Mouse (Mus musculus) neural tube, embryonic 10.5 days (tissue): Measurements from ENCODE around the gene Pard6b.
A peak's percentile ranks its signal among the peaks of the same experiment; 100 is the strongest.

Source experiments
- DNase-seq: peaks from one replicate; pipeline ENCODE4 v3.0.0-alpha.2; 2017; ENCODE audit warnings: low spot score; ENCODE audit errors: extremely low spot score

The Pard6b gene

GRCm38 (mm10) chr2:168127767-168128166, 47.0 kb downstream of the Pard6b start:
- DNase-seq = no peak

GRCm38 (mm10) chr2:168128211-168128859, 47.5 kb downstream of the Pard6b start:
- DNase-seq = peak; percentile 91

DNA sequence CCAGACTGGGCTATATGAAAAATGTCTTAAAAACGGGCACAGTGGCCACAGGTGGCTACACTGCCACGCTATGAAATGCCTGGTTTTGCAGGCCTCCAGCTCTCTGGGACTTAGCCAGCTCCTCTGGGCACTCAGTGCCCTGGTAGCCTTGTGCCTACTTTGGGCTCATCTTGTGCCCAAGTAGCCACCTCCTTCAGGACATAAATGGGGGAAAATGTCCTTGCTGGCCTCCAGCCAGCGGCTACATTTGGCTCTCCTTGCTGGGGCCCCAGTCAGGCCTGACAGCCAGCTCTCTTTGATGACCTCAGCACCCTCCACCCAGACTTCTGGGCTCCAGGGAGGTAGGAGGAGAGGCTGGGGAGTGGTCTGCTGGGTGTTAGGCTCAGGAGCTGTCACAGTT, 49.2 kb downstream of the Pard6b start:
- no peak for DNase-seq

DNA sequence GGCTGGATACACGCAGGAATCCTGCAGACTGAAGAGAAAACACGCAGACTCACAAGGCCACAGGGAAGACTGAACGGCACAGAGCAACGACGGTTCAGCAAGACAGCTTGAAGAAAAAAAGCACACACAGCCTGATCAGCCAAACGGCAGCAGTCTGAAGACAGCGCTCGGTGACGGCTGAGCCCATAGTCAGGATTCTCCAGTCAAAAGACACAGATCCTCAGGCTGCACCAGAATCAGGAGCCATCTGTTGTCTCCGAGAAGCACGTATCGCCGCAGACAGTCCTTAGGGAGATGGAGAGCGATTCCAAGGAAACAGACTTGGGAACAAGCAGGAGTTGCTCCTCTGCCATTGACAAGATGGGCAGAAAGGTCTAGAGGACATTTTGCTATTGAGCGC, 56.4 kb downstream of the Pard6b start:
- DNase-seq = no peak

DNA sequence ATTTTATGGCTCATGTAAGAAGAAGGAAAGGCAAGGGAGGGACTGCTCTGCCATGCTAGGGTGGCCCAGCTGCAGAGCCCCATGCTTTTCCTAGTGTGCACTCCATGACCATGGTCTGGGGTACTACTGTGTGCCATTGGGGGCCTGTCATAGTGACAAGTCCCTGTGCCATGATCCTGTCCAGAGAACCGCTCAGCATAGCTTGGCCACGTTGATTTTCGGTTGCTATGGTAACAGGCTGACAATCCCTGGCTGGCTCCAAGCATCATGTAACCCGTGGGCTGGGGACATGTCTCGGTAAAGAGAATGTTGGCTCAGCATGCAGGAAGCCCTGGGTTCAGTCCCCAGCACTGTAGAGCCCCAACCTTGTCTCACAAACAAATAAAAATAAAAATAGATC, 63.0 kb downstream of the Pard6b start:
- no peak for DNase-seq

DNA sequence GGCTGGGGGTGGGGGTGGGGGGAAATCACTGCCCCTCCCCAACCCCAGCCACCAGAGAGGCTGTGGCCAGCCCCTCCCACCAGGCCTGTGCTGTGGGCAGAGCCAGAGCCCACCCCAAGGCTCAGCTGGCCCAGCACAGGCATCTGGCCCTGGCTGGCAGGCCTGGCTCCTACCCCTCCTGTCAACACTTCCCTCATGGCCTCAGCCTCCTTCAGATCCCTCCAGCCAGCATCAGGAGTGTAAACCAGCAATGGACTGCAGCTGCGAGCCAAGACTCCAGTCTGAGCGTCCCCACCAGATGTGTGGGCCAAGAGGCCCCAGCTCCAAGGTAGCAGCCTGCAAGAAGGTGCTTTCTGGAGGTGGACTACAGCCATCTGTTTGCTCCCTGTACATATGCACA, 64.6 kb downstream of the Pard6b start:
- no peak for DNase-seq

DNA sequence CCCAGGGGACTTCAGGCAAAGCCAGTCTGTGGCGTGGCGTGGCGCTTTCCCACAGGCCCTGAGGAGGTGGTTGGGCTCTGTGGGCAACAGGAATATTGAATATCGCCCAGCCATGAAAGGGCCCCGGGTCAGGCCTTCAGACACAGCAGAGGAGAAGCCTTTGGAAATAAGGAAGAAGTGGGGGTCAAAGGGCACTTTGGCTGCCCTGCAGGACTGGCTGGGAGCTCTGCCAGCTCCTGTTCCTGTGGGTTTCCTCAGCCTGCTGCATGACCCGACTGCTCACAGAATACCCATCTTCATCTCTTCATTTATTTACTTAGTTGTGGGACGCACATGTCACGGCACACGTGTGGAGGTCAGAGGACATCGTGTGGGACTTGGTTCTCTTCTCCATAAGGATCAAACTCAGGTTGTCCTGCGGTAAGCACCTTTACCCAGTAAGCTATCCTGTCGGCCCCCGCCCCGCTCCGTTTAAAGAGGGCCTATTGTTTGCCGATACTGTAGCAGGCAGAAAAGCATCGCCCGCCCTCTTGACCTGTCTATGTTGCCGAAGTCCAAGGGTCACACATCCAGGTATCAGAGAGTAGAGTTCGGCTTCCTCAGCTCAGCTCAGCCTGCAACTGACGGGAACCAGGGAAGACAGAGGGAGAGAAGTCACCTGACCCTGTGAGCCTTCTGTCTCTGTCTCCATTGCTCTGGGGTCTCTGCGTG, 67.1 kb downstream of the Pard6b start:
- no peak for DNase-seq

DNA sequence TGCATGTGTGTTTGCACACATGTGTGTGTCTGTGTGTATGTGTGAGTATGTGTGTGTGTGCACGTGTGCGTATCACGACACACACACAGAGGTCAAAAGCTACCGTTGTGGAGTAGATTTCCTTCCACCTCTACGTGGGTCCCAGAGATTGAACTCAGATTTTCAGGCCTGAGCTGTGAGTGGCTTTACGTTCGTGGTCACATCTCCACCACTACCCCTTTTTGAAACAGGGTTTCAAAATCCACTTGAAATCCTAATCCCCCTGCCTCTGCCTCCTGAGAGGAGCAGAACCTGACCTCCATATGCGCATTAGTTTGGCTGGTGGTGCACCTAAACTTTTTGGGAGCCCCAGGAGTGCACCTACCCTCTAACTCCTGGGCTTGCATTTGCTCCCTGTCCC, 68.4 kb downstream of the Pard6b start:
- no peak for DNase-seq
